Mouse (Mus musculus): ENCODE data around the gene Dusp19. TPM values are rescaled to one million over a fixed set of nuclear protein-coding genes. Genes with fewer than 3 reads are reported as not detected.
A peak's percentile ranks its signal among the peaks of the same experiment; 100 is the strongest.

Dusp19 gene
- total RNA-seq (2021) = 1 to 10 TPM; 7.3 to 8.3 TPM
- long read RNA-seq, experiment 1, partial matches to known transcripts = 0 of 3 reads
- long read RNA-seq, experiment 1, other reads (novel, unspliced or antisense) = 1 of 3 reads
- long read RNA-seq, experiment 2, partial matches to known transcripts = 1 of 5 reads
- long read RNA-seq, experiment 2, other reads (novel, unspliced or antisense) = 0 of 5 reads

- peak; percentile 85 for DNase-seq
Observed at GRCm38 (mm10) chr2:80616854-80617737, at the start of gene Dusp19, which contains the start of gene Nup35. Dusp19 (plus strand) TSS chr2:80617045. Nup35 (plus strand) TSS chr2:80617236.

- no peak for DNase-seq
Observed at GRCm38 (mm10) chr2:80567411-80567810, 49.4 kb upstream of the Dusp19 start.

- DNase-seq = no peak
Observed at GRCm38 (mm10) chr2:80570656-80571055, 46.2 kb upstream of the Dusp19 start.

- no peak for DNase-seq
Observed at GRCm38 (mm10) chr2:80577286-80577685, 39.6 kb upstream of the Dusp19 start.

GRCm38 (mm10) chr2:80579253-80579891, 37.5 kb upstream of the Dusp19 start:
- no peak for DNase-seq

GRCm38 (mm10) chr2:80580311-80580961, 36.4 kb upstream of the Dusp19 start:
- no peak for DNase-seq

- DNase-seq = peak; percentile 91
Observed at GRCm38 (mm10) chr2:80581043-80581711, 35.7 kb upstream of the Dusp19 start, which contains the start of gene Nckap1. Nckap1 (minus strand) TSS chr2:80581380.

- no peak for DNase-seq
Observed at GRCm38 (mm10) chr2:80582356-80582755, 34.5 kb upstream of the Dusp19 start.

GRCm38 (mm10) chr2:80594215-80594918, 22.5 kb upstream of the Dusp19 start:
- no peak for DNase-seq

GRCm38 (mm10) chr2:80596960-80597359, 19.9 kb upstream of the Dusp19 start:
- no peak for DNase-seq

GRCm38 (mm10) chr2:80599850-80600249, 17.0 kb upstream of the Dusp19 start:
- DNase-seq = no peak

- DNase-seq = no peak
Observed at GRCm38 (mm10) chr2:80600611-80601010, 16.2 kb upstream of the Dusp19 start.

- DNase-seq = no peak
Observed at GRCm38 (mm10) chr2:80602756-80603155, 14.1 kb upstream of the Dusp19 start.

- DNase-seq = no peak
Observed at GRCm38 (mm10) chr2:80603771-80604426, 12.9 kb upstream of the Dusp19 start.

- no peak for DNase-seq
Observed at GRCm38 (mm10) chr2:80612286-80612685, 4.6 kb upstream of the Dusp19 start.

GRCm38 (mm10) chr2:80612796-80613195, 4.0 kb upstream of the Dusp19 start:
- no peak for DNase-seq

- DNase-seq = no peak
Observed at GRCm38 (mm10) chr2:80618991-80619390, 2.1 kb downstream of the Dusp19 start.

- DNase-seq = no peak
Observed at GRCm38 (mm10) chr2:80621921-80622320, 5.1 kb downstream of the Dusp19 start.

- no peak for DNase-seq
Observed at GRCm38 (mm10) chr2:80624523-80624922, 7.7 kb downstream of the Dusp19 start.

- DNase-seq = no peak
Observed at GRCm38 (mm10) chr2:80632336-80633026, 15.6 kb downstream of the Dusp19 start.

All from gastrocnemius, postnatal 10 days (tissue).